In genomic region chr10:93253156-93253555, GRCm38 (mm10) we compare ENCODE assay signal across 22 mouse cellular contexts.
"Had no signal": no experiment of that assay in that cellular context is flagged by ENCODE, and none has a peak within 500 bp of the region (broad histone marks: within the 10 kb centered on the region; RNA-seq: fewer than 3 reads in every experiment).

No protein-coding gene starts in this region.

- H3K9ac ChIP-seq: forebrain, postnatal 0 days; heart, embryonic 12.5 days; hindbrain, embryonic 13.5 days; hindbrain, embryonic 15.5 days; kidney, embryonic 15.5 days; limb, embryonic 13.5 days; limb, embryonic 15.5 days; liver, embryonic 12.5 days; liver, embryonic 14.5 days had no signal

- DNase-seq: forebrain, postnatal 0 days; gastrocnemius, postnatal 14 days; gastrocnemius, postnatal 36 days; heart, adult 18-20 months; heart, postnatal 10 days; kidney, adult 11 months; kidney, adult 2 months; kidney, adult 9 months; kidney, postnatal 14 days; kidney, postnatal 36 days; layer of hippocampus, postnatal 36 days; left cerebral cortex, postnatal 4 days had no signal

- H3K4me1 ChIP-seq: liver, embryonic 12.5 days had no signal

- H3K27ac ChIP-seq: hindbrain, embryonic 13.5 days; hindbrain, embryonic 15.5 days; hindbrain, postnatal 0 days; kidney, embryonic 15.5 days; kidney, postnatal 0 days; limb, embryonic 13.5 days; limb, embryonic 15.5 days; liver, embryonic 12.5 days; liver, embryonic 14.5 days had no signal

- H3K4me3 ChIP-seq: heart, embryonic 12.5 days; hindbrain, embryonic 13.5 days; hindbrain, embryonic 15.5 days; kidney, embryonic 15.5 days; limb, embryonic 13.5 days; limb, embryonic 15.5 days; liver, embryonic 12.5 days had no signal

- H3K27me3 ChIP-seq: heart, embryonic 12.5 days; hindbrain, embryonic 13.5 days; hindbrain, embryonic 15.5 days; kidney, embryonic 15.5 days; limb, embryonic 13.5 days; limb, embryonic 15.5 days; liver, embryonic 12.5 days had no signal
